Mouse (Mus musculus) stomach, embryonic 15.5 days (tissue): ENCODE measurements around the gene Gm27029. TPM values are rescaled to one million over a fixed set of nuclear protein-coding genes. Genes with fewer than 3 reads are reported as not detected.

ENCODE experiments used
- ATAC-seq: fragments of 200-750 bp; cut with Nextera tagmentation; 2 replicates; pipeline ENCODE4 v1.8.0; 2017; ENCODE audit warnings: low read depth, moderate number of reproducible peaks, moderate TSS enrichment; ENCODE audit not compliant: insufficient read depth, low FRiP score
- H3K27ac ChIP-seq: fragments of 300-500 bp; sonication (generic); 2 replicates; pipeline ENCODE4 v1.5.1; 2015; ENCODE audit warnings: mild to moderate bottlenecking, inconsistent platforms
- H3K27me3 ChIP-seq: fragments of 300-500 bp; sonication (generic); replicated peaks from 2 replicates; pipeline ENCODE4 v1.6.1; 2015; ENCODE audit warnings: inconsistent platforms
- H3K36me3 ChIP-seq: fragments of 300-500 bp; sonication (generic); 2 replicates; pipeline ENCODE4 v1.6.1; 2015; ENCODE audit warnings: inconsistent platforms
- H3K4me1 ChIP-seq: fragments of 300-500 bp; sonication (generic); 2 replicates; pipeline ENCODE4 v1.6.1; 2015; ENCODE audit warnings: inconsistent platforms
- H3K4me2 ChIP-seq: fragments of 300-500 bp; sonication (generic); 2 replicates; pipeline ENCODE4 v1.6.1; 2015; ENCODE audit warnings: mild to moderate bottlenecking, inconsistent platforms
- H3K4me3 ChIP-seq: fragments of 300-500 bp; sonication (generic); replicated peaks from 2 replicates; pipeline ENCODE4 v1.5.1; 2015; ENCODE audit warnings: inconsistent platforms
- H3K9ac ChIP-seq: fragments of 300-500 bp; sonication (generic); 2 replicates; pipeline ENCODE4 v1.6.1; 2015; ENCODE audit warnings: inconsistent platforms
- H3K9me3 ChIP-seq: fragments of 300-500 bp; sonication (generic); 2 replicates; pipeline ENCODE4 v1.6.1; 2016; ENCODE audit warnings: inconsistent platforms
- WGBS: fragments of 180-500 bp; shearing (Covaris S2); methylation state at CpG from one replicate; pipeline ENCODE4 v1.1.7; 2015; 5-methylcytosine and 5-hydroxymethylcytosine counted together
- microRNA-seq: library from miRNA; unstranded; fragments of <30 nt; microRNA quantifications from one replicate; pipeline ENCODE4, GENCODE M21; 2016
- polyA plus RNA-seq: library from polyadenylated mRNA; unstranded; fragments of >200 nt; fragmentation: Nextera tagmentation; extraction: Ambion mirVana; gene quantifications from 2 replicates; pipeline ENCODE4 v1.2.1, GENCODE M21; 2015

The Gm27029 gene
- polyA plus RNA-seq, 1 experiment from 2014 or later, result 12.3 TPM

GRCm38 (mm10) chr11:101359776-101360175, 64.8 kb downstream of the Gm27029 start:
- WGBS, result 66% methylated on average over 9 of the region's 9 CpGs
- H3K4me3 ChIP-seq, result no peak overlapping the region
- H3K27ac ChIP-seq, result no peak overlapping the region
- H3K4me2 ChIP-seq, result no peak overlapping the region
- H3K9ac ChIP-seq, result no peak overlapping the region
- no peaks in the 10 kb centered on the region for H3K27me3 ChIP-seq
- ATAC-seq, result no peak
- no peaks in the 10 kb centered on the region for H3K36me3 ChIP-seq
- no peaks in the 10 kb centered on the region for H3K4me1 ChIP-seq
- H3K9me3 ChIP-seq, result no peaks in the 10 kb centered on the region

DNA sequence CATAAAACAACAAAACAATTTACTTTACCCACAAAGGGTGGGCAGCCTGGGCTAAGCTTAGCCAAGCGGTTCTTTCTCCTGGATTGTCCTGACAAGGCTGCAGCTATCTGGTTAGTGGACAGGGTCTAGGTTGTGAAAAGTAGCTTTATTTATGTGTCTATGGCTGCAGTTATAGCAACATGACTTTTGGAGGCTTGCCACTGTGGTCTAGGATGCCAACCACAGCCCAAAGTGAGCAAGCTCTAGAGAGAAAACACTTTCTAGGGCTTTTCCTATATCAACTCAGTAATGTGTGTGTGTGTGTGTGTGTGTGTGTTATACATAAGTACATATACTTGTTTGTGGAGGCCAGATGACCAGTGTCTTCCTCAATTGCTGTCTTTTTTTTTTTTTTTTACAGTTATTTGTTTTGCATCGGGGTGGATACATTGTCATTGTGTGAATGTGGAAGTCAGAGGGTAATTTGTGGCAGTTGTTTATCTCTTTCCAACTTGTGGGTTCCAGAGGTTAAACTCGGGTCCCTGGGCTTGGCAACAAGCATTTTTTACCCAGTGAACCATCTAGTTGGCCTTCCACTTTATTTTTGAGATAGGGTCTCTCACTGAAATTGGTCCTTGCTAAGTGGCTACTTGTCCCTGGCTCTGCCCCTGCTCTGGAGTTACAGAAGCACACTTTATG, 67.0 kb downstream of the Gm27029 start:
- no peak for ATAC-seq
- H3K9me3 ChIP-seq, result no peaks in the 10 kb centered on the region
- no peak overlapping the region for H3K4me3 ChIP-seq
- WGBS, result 74% methylated on average over 3 of the region's 3 CpGs
- H3K27me3 ChIP-seq, result no peaks in the 10 kb centered on the region
- H3K27ac ChIP-seq, result no peak overlapping the region
- H3K9ac ChIP-seq, result no peak overlapping the region
- no peak overlapping the region for H3K4me2 ChIP-seq
- H3K4me1 ChIP-seq, result no peaks in the 10 kb centered on the region
- H3K36me3 ChIP-seq, result no peaks in the 10 kb centered on the region

Small RNA genes within 50 kb of the gene (microRNA-seq; reads per million reads assigned to microRNA genes)
- 0.77 reads per million for gene Mir6929

Other genes with a start within 250 kb of the Gm27029 start
- gene Ccr10, start 249.4 kb downstream of the Gm27029 start, polyA plus RNA-seq, result 0.19 and 0.34 TPM in 2 replicates
- 14.9 and 16.7 TPM in 2 replicates for gene Ezh1, start 198.3 kb downstream of the Gm27029 start, polyA plus RNA-seq
- 111 TPM in 2 replicates for gene Ramp2, start 178.8 kb downstream of the Gm27029 start, polyA plus RNA-seq
- 131 and 138 TPM in 2 replicates for gene Vps25, start 171.1 kb downstream of the Gm27029 start, polyA plus RNA-seq
- 17.9 and 19.8 TPM in 2 replicates for gene Wnk4, start 164.2 kb downstream of the Gm27029 start, polyA plus RNA-seq
- gene Cntd1, start 145.8 kb downstream of the Gm27029 start, polyA plus RNA-seq, result 0.85 and 1.1 TPM in 2 replicates
- 202 and 221 TPM in 2 replicates for gene Coa3, start 145.7 kb downstream of the Gm27029 start, polyA plus RNA-seq
- gene Becn1, start 122.5 kb downstream of the Gm27029 start, polyA plus RNA-seq, result 135 and 142 TPM in 2 replicates
- 125 and 136 TPM in 2 replicates for gene Psme3, start 108.6 kb downstream of the Gm27029 start, polyA plus RNA-seq
- gene Aoc2, start 99.7 kb downstream of the Gm27029 start, polyA plus RNA-seq, result 1.3 and 1.4 TPM in 2 replicates
- gene Aoc3, start 94.2 kb downstream of the Gm27029 start, polyA plus RNA-seq, result 2.0 and 3.0 TPM in 2 replicates
- 0.06 and 0.09 TPM in 2 replicates for gene G6pc, start 57.2 kb downstream of the Gm27029 start, polyA plus RNA-seq
- 58.5 and 69.5 TPM in 2 replicates for gene Aarsd1, start 7.2 kb downstream of the Gm27029 start, polyA plus RNA-seq
- 20.7 and 20.8 TPM in 2 replicates for gene Rundc1, start 289 bp upstream of the Gm27029 start, polyA plus RNA-seq
- 14.5 and 17.5 TPM in 2 replicates for gene Ptges3l, start 537 bp upstream of the Gm27029 start, polyA plus RNA-seq
- gene Rpl27, start 17.5 kb upstream of the Gm27029 start, polyA plus RNA-seq, result 284 and 331 TPM in 2 replicates
- gene Ifi35, start 23.6 kb upstream of the Gm27029 start, polyA plus RNA-seq, result 24.2 and 24.5 TPM in 2 replicates
- gene Rnd2, start 40.2 kb upstream of the Gm27029 start, polyA plus RNA-seq, result 16.0 and 17.1 TPM in 2 replicates
- 59.3 and 62.3 TPM in 2 replicates for gene Vat1, start 41.4 kb upstream of the Gm27029 start, polyA plus RNA-seq
- 9.7 and 11.8 TPM in 2 replicates for gene Brca1, start 127.2 kb upstream of the Gm27029 start, polyA plus RNA-seq
- gene Nbr1, start 127.4 kb upstream of the Gm27029 start, polyA plus RNA-seq, result 56.4 and 68.3 TPM in 2 replicates
- 9.8 and 10.1 TPM in 2 replicates for gene Tmem106a, start 157.4 kb upstream of the Gm27029 start, polyA plus RNA-seq
- not detected in 2 replicates for gene Gm11634, start 174.5 kb upstream of the Gm27029 start, polyA plus RNA-seq
- gene Rdm1, start 202.4 kb upstream of the Gm27029 start, polyA plus RNA-seq, result 37.6 and 39.6 TPM in 2 replicates
- 7.6 and 7.7 TPM in 2 replicates for gene Arl4d, start 240.7 kb upstream of the Gm27029 start, polyA plus RNA-seq